Mouse (Mus musculus) c-Kit-positive CD71-positive TER-119-negative erythroid progenitor cells, embryonic 14.5 days (primary cell): Measurements from ENCODE around the gene Adss.
"Not testable (repeated sequence)": the region's sequence is repeated elsewhere in the genome, so short reads cannot be mapped to it uniquely, and the experiment has no call there.

ENCODE experiments used
- DNase-seq: peaks from one replicate; pipeline ENCODE4 v3.0.0-alpha.2; 2013; ENCODE audit warnings: low read depth

Gene Adss

GRCm38 (mm10) chr1:177796193-177796939, at the start of gene Adss:
Adss (minus strand) TSS chr1:177796511.
- DNase-seq = peak; percentile 96

DNA sequence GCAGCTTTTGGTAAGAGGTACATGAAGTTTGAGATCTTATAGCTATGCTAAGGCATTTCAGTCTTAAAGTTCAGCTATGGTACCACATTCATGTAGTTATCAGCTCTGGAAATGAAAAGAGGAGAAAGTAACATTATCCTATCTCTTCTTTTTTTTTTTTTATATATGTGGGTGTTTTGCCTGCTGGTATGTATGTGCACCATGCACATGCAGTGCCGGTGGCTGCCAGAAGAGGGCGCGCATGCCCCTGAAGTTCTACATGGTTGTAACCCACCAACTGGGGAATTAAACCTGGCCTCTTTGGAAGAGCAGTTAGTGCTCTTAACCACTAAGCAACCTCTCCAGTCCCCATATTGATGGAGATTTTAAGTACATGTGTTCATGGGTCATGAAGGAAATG, 49.5 kb upstream of the Adss start:
- peak; percentile 9 for DNase-seq

- not testable (repeated sequence) for DNase-seq
These were observed 31.5 kb upstream of the Adss start for GRCm38 (mm10) chr1:177827776-177828175.

DNA sequence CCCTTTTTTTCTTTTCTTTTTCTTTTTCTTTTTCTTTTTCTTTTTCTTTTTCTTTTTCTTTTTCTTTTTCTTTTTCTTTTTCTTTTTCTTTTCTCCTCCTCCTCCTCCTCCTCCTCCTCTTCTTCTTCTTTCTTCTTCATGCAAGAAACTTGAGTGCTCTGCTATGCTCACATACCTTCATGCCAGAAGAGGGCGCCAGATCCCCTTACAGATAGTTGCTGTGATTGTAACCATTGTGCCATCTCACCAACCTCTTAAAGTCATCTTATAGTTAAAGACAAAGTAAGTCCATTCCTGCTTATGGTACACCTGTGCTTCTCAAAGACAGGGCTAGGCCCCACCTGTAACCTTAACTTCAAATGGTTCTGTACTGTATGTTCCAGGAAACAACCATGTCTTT, 10.5 kb upstream of the Adss start:
- peak; percentile 33 for DNase-seq

DNA sequence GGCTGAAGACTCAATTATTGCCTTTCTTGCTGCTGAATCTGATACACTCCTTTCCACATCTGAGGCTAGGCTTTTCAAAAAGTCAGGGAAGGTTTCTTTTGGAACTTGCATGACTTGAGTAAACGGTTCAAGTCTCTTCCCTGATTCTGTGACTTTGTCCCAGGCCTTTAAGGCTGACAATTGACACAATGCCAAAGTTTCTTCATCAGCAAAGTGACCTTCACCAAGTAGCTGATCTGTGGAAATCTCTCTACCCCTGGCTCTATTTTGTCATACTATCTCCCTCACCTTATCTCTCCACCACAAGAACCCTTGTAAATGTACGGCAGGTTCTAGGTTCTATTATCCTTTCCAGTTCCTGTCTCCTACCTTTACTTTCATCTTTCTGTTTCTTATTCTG, 7.2 kb upstream of the Adss start:
- DNase-seq = no peak

- no peak for DNase-seq
These were observed 942 bp upstream of the Adss start for GRCm38 (mm10) chr1:177797151-177797755.

DNA sequence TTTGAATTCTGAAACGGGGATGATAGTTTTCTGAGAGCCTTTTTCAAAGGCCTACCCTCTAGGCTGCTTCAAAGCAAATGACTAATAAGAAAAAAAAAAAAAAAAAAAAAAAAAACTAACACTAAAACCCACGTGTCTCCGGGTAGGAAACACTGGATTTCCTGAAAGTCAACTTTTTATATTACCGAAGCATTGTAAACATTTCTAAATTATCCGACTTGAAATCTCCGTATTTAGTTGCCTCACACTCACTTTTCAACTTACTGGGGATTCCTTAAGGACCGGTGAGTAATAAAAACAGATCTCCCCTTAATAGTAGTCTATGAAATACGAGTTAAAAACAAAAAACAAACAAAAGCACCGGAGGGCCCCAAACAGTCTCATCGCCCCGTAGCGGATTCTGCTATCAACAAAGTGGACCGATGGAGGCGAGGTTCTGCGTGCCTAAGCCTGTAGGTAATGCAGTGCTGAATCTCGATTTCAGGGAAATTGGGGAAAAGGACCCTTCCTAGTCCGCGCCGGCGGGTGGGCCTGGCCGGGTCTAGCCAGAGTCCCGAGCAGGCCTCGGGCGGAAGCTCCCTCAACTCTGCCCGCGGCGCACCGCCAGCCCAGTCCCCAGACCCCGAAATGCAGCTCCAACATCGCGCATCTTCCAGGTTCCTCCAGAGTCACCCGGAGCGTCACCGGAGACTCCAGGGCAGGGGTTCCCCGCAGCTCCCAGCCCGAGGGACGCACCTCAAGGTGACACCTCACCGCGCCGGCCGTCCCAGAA, 704 bp downstream of the Adss start:
- DNase-seq = peak; percentile 28

GRCm38 (mm10) chr1:177794866-177795265, 1.4 kb downstream of the Adss start:
- peak; percentile 25 for DNase-seq

GRCm38 (mm10) chr1:177792835-177793234, 3.5 kb downstream of the Adss start:
- DNase-seq = no peak

- DNase-seq = no peak
These were observed 18.9 kb downstream of the Adss start for GRCm38 (mm10) chr1:177777397-177777796.

GRCm38 (mm10) chr1:177768931-177769330, 27.4 kb downstream of the Adss start:
- no peak for DNase-seq

GRCm38 (mm10) chr1:177757249-177757648, 39.1 kb downstream of the Adss start:
- DNase-seq = no peak

GRCm38 (mm10) chr1:177753496-177753895, 42.8 kb downstream of the Adss start:
- DNase-seq = no peak

DNA sequence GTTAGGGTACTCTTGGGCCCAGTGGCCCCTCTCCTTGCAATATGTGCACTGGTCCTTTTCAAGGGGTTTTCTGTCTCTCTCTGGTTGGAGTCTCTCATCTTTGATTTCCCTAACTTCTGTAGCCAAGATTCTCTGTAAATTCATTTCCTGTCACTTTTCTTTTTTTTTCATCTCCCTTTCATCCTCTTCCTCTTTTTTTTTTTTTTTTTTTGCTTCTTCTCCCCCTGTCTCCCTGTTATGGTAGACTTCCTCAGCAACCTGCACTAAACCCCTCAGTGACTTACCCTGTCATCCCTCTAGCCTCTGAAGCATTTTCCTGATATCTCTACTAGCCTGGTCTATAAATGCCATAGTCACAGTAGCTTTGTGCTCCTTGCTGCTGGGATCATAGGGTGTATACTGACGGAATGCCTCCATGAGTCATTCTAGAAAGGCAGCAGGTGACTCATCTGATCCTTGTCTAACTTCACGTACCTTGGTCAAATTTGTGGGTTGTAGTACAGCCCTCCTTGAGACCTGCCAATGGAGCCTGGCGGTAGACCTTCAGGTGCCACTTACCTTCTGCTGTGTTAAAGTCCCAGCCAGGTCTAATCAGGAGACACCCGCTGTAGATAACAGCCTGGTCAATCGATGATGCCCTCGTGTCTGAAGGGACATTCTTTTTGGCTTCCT, 48.3 kb downstream of the Adss start:
- no peak for DNase-seq

GRCm38 (mm10) chr1:177744521-177745325, 51.6 kb downstream of the Adss start:
- no peak for DNase-seq

GRCm38 (mm10) chr1:177742119-177742518, 54.2 kb downstream of the Adss start:
- DNase-seq = no peak

- no peak for DNase-seq
These were observed 55.6 kb downstream of the Adss start for GRCm38 (mm10) chr1:177740707-177741106.

- DNase-seq = no peak
These were observed 58.7 kb downstream of the Adss start for GRCm38 (mm10) chr1:177737505-177738105.

DNA sequence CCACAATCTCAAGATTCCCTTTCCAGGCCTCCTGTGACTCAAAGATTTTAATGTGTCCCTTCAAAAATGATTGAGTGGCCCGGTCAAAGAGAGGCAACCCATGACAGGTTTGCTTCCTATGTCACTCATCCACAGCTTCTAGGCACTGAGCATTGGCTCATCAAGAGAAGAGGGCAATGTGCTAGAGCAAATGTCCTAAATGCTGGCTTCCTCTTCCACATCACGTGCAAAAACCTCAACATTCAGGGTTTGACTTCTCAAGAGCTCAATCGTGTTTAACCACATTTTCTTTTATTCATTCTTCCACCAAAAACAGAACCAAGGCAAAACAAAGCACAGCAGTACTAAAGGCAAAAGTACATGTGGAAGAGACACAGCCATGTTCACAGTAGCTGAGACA, 64.3 kb downstream of the Adss start:
- DNase-seq = no peak

DNA sequence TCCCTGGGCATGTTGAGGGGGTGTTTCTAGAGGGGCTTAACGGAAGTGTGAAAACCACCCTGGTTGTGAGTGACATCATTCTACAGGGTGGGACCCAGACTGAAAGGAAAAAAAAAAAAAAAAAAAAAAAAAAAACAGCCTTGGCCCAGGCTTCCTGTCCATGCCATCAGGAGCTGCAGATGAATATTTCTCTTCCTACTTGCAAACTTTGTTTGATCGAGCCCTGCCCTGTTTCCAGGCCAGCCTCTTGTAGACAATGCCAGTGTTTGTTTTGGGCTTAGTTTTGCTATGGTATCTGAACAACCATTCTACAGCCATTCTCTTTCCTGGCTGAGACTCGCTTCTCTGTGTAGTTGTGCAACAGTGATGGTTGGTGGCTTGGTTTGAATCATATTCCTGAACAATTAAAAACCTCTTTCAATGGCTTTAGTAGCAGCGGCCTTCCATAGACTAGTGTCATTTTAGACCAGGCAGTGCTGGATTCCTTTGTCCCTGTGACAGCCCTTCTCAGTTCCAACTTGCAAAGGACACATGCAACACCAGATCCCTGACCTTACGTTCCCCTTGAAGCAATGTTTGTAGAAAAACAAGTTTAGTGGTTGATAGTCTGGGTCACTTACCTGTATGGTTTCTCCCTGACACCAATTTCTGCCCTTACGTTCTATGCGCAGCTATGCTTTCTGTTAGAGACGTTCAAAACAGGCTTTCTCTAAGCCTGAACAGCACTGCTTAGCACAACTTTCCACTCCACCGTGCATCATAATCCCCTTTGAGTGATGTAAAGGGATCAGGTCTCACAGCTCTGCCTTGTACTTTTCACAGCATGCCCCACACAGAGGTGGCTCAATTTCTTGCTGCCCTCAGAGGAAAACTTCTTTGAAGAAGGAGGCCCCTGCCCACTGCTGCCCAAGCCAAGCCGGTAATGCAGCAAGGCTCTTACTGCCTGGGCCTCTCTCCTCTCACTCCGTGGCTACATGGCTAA, 67.0 kb downstream of the Adss start, which contains the start of gene 1700016C15Rik:
1700016C15Rik (plus strand) TSS at position 772 of the 982 bp plus-strand sequence.
- no peak for DNase-seq
